Mouse (Mus musculus) MEL-GATA-1-ER (cell line): ENCODE data around the gene Ythdc1.
"Not testable (repeated sequence)": the region's sequence is repeated elsewhere in the genome, so short reads cannot be mapped to it uniquely, and the experiment has no call there.

Source experiments
- DNase-seq: peaks from one replicate; pipeline ENCODE4 v3.0.0-alpha.2; 2012; ENCODE audit warnings: low read depth; ENCODE audit errors: extremely low read depth

Gene Ythdc1

GRCm38 (mm10) chr5:86803962-86804940, at the start of gene Ythdc1:
Gene Ythdc1, plus strand, starts transcription at chr5:86804221.
- peak; percentile 82 for DNase-seq

DNA sequence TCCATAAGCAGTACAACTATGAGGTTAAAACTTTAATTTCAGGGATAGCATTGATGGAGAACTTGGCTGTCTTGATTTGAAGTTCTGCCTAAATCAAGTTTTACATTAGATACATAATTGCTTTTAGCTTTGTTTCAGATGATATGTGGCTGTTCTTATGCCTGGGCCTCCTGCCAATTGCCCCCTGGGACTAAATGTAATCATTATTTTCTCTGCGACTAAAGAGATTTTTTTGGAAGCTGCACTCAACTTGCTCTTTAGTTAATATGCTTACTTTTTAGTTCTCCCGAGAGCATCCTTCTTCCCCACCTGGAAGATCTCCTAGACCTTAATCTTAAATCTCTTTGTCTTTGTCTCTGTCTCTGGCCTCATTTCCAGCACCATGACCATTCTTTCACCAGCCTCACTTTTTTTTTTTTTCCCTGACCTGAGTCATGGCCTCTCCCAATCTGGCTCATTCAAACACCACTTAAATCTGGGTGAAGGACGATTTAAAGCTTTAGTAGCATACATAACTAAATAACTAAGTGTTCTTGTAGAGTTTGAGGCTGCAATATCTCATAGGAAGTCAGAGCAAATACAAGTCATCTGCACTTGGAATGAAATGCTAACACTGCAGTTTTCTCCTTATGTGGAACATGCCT, 34.9 kb upstream of the Ythdc1 start:
- DNase-seq = no peak

- no peak for DNase-seq
Measured at GRCm38 (mm10) chr5:86771010-86771409, 33.0 kb upstream of the Ythdc1 start.

GRCm38 (mm10) chr5:86776941-86777340, 27.1 kb upstream of the Ythdc1 start:
- DNase-seq = no peak

DNA sequence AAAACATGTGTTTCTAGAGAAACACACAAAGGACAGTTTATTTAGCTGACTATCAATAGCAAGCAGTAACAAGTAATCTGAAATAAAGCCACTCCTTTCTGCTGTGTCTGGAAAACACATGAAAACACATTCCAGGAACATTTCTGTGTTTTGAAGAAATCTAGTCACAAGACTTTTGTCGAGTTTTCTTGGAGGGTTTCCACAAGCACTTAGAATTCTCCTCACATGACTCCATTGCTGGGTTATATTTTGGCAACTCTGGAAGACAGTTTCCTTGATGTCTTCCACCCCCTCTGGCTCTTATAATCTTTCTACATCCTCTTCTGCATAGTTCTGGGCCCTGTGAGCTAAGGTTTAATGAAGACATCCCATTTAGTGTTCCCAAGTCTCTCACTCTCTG, 25.6 kb upstream of the Ythdc1 start:
- DNase-seq = no peak

DNA sequence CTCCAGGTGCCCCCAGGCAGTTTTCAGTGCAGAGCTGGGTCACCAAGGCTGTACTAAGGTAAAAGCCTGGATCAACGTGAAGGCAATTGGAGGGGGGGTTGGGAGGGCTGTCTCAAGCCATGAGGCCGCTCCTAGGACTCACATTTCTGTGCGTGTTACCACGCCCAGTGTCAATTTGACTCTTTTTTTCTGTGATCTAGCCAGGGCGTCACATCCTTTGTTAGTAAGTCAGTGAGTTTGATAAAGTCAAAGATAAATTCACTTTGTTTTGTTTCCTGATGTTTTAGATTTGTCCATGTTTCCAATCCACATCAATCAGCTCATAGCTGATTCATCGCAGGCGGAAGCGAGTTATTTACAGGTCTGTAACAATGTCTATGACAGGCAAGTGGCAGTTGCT, 21.0 kb upstream of the Ythdc1 start:
- DNase-seq = no peak

DNA sequence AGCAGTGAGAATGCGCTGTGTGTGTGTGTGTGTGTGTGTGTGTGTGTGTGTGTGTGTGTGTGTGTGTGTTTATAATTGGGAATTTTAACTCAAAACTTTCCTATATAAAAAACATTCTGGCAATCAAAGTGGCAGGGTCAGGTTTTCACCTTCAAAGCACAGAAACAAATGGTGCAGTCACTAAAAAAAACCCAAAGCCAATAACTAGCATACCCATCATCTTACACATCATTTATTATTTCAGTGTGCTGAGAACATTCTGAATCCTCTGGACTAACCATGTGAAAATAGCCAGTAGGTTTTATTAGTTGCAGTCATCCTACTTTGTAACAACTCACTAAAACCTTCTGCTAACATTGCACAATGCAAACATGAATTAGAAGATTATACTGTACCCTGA, 19.8 kb upstream of the Ythdc1 start:
- DNase-seq = no peak

DNA sequence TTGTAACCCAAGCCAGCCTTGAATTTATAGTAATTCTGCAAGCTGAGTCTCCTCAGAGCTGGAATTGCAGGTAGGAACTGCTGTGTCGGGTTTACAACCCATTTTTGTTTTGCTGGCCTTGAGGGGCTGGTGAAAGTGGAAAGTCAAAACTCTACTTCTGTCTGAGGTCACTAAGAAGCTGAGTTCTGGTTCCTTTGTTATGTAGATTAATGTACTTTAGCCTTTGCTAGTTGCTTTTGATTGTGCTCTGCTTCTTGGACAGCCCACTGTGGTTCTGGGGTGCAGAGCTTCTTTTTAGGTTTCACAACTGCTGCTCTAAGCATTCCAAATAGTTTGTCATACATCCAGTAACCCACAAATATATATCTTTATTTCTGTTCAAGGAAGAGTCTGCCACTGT, 17.2 kb upstream of the Ythdc1 start:
- DNase-seq = no peak

- DNase-seq = no peak
Measured at GRCm38 (mm10) chr5:86789954-86790353, 14.1 kb upstream of the Ythdc1 start.

- no peak for DNase-seq
Measured at GRCm38 (mm10) chr5:86792249-86792648, 11.8 kb upstream of the Ythdc1 start.

- no peak for DNase-seq
Measured at GRCm38 (mm10) chr5:86792807-86793206, 11.2 kb upstream of the Ythdc1 start.

GRCm38 (mm10) chr5:86816795-86817194, 12.8 kb downstream of the Ythdc1 start:
- no peak for DNase-seq

- not testable (repeated sequence) for DNase-seq
Measured at GRCm38 (mm10) chr5:86836378-86836777, 32.4 kb downstream of the Ythdc1 start.

GRCm38 (mm10) chr5:86838110-86838509, 34.1 kb downstream of the Ythdc1 start:
- DNase-seq = no peak

DNA sequence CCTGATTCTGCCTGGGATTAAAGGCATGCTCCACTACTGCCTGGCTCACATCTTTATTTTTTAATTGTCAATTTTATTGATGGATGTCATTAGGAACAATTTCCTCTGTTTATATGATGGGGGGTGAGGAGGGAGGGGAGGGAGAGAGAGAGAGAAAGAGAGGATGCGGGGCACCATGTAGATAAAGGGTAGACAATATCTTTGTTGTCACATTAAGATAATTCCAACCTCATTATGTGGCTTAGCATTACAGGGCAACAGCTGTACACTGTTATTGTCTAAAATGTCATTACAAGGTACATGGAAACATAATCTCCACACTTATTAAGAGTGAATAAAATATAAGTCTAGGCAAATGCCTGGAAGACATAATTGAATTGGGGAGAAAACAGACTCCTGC, 35.5 kb downstream of the Ythdc1 start:
- DNase-seq = no peak

DNA sequence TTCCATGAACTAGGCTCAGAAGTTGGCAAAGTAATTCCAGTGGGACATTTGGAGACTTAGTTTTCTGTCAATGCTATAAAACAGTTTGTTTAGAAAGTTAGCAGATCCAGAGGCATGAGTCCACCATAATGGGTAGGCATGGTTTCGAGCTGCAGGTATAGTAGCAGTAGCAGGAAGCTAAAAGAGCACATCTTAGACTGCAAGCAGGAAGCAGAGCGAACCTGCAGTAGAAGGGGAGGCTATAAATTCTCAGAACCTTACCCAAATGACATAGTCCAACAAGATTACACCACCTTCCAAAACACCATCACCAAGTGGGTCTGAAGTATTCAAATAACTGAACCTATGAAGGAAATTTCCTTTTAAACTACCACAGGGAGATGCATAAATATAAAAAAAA, 36.2 kb downstream of the Ythdc1 start:
- no peak for DNase-seq

GRCm38 (mm10) chr5:86841261-86841660, 37.2 kb downstream of the Ythdc1 start:
- not testable (repeated sequence) for DNase-seq

DNA sequence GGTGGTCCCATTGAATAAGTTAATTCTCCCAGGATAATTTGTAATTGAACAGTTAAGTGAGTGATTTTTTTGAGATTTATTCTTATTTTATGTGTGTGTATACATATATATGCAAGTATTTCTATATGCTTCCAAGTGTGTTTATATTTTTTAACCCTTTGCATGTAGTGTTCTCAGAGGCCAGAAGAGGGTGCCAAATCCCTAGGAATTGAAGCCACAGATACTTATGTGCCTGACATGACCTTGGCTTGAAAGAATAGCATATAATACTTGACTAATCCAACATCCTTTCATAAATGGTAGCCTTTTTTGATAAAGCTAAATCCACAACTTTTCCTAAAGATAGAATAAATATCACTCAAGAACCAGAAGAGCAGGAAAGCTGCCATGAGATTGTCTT, 46.1 kb downstream of the Ythdc1 start:
- DNase-seq = peak; percentile 31

DNA sequence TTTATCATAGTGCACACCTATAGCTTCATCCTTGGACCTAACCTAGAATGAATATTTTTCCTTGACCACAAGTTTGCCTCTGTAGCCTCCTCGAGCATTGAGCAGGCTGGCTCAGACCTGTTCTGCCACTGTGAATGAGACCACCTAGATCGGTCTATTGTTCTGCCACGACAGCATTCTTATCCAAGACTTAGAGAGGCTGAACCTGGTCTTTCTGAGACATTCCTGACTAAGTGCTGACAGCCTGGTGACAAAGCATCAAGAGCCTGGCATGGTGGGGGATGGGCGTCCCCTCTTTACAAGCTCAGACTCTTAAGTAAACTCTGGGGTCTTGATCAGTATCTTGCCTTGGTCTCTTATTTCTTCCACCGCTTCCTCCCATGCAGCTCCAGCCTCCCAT, 47.6 kb downstream of the Ythdc1 start:
- DNase-seq = no peak

DNA sequence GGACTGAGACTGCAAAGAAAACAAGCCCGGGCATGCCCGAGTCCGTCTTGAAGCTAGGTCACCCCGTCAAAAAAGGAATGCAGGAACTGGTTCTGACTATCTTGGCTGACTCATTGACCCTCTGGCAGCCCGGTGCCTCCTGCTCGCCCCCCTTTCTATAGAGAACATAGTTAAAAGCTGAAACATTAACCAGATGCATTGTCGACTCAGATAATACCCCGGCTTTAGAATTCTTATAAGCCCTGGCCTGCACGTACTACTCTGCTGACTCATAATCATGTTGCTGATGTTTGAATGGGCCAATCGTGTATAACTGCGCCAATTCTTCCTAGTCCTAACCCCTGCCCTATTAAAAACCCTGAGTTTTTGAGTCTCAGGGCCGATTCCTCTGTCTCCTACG, 52.5 kb downstream of the Ythdc1 start:
- DNase-seq = not testable (repeated sequence)

DNA sequence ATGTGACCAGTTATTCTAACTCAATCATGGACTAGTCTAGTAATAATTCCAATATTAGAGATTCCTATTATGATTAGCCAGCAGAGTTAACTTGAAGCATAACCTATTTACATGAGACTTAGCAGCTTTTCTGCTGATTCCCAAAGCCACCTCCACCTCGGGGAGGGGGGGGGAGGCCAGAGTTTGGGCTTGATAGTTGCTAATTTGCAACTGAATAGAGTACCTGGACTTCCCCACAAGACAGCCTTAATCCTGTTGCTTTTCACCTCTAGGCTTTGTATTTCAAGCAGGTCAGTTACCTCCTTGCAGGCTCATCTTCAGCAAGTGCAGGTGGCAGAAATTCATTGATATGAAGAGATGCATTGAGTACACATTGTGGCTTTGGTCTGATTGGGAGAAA, 53.7 kb downstream of the Ythdc1 start:
- DNase-seq = no peak

DNA sequence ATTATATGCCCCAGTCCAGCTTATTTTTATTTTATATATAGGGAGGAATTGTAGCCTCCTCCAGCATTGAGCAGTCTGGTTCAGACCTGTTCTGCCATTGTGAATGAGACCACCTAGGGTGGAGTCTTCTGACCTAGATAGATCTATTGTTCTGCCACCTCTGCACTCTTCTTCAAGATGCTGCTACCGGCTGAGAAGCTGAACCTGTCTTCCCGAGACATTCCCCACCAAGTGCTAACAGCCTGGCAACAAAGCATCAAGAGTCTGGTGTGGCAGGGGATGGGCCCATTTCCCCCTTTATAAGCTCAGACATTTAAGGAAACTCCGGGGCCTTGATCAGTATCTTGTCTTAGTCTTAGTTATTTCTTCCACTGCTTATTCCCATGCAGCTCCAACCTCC, 54.3 kb downstream of the Ythdc1 start:
- no peak for DNase-seq

DNA sequence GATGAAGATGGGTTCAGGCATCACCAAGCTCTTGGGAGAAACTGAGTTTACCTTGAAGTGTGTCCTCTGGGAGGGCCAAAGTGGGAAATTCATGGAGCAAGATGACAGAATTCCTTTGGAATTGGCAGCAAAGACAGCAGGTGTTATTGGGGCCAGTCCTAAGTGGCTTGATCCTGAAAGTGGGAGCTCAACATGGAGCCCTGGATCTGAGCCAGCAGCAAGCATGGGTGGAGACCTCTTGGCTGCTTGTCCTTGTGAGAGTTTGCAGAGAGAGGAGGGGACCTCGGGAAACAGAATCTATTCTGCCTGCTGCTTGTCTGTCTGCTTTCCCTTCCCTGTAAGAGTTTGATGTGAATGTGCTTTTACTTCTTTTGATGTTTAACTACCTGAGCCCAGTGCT, 67.9 kb downstream of the Ythdc1 start:
- DNase-seq = no peak
